Mouse (Mus musculus): ENCODE data around the gene Aldh2.
"Not testable (repeated sequence)": the region's sequence is repeated elsewhere in the genome, so short reads cannot be mapped to it uniquely, and the experiment has no call there.

The Aldh2 gene

DNA sequence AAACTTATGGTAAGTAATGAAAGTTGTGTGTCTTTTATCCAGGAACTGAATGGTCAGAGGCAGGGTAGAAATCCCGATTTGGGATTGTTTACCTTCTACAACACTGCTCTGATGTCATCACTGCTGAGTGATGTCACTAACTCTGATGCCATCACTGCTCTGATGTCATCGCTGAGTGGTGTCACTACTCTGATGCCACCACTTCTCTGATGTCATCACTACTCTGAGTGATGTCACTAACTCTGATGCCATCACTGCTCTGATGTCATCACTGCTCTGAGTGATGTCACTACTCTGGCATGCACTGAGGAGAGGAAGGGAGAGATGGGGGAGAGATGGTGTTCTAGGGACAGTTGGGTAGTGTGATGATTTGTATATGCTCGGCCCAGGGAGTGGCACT lies 31.2 kb downstream of the Aldh2 start:
- no peak for DNase-seq (ENCODE audit: low read depth in 2 of 2, low spot score in 2 of 2)

GRCm38 (mm10) chr5:121549196-121549595 lies 44.4 kb downstream of the Aldh2 start:
- no peak for DNase-seq (ENCODE audit: low read depth in 2 of 2, low spot score in 2 of 2)

GRCm38 (mm10) chr5:121547084-121547483 lies 46.5 kb downstream of the Aldh2 start:
- DNase-seq (ENCODE audit: low read depth in 2 of 2, low spot score in 2 of 2): no peak

- DNase-seq (ENCODE audit: low read depth in 2 of 2, low spot score in 2 of 2): peak; percentile 14 to 30
Measured at GRCm38 (mm10) chr5:121546530-121546895, 47.1 kb downstream of the Aldh2 start.

DNA sequence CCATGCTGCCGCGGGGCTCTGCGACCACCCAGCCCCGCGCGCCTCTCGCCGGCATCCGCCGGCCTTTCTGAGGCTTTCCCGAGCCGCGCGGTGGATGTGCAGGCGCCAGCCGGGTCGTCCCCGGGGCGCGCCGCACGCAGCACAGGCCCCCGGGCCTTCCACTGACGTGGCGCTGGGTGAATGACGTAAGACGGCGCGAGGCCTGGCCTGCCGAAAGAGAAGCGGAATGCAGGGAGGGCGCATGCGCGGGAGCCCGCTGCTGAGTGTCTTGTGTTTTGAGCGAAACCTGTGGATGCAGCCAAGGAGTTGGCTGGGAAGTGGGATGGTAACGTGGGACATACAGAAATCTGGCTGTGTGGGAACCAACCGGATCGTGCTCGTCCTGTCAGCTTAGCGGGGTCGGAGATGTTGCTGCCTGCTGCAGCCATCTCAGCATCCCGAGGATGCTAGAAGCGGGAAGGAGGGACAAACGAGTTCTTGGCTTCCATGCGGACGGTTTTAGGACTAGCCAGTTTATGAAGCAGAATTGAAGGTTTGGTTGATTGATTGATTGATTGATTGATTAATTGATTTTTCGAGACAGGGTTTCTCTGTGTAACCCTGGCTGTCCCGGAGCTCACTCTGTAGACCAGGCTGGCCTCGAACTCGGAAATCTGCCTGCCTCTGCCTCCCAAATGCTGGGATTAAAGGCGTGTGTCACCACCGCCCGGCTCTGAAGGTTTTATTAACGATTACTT lies 47.7 kb downstream of the Aldh2 start, which contains the start of gene Mapkapk5:
Gene Mapkapk5 (minus strand): TSS at position 113 of the 737 bp plus-strand sequence.
- DNase-seq (ENCODE audit: low read depth in 2 of 2, low spot score in 2 of 2): peak; percentile 96 to 98

DNA sequence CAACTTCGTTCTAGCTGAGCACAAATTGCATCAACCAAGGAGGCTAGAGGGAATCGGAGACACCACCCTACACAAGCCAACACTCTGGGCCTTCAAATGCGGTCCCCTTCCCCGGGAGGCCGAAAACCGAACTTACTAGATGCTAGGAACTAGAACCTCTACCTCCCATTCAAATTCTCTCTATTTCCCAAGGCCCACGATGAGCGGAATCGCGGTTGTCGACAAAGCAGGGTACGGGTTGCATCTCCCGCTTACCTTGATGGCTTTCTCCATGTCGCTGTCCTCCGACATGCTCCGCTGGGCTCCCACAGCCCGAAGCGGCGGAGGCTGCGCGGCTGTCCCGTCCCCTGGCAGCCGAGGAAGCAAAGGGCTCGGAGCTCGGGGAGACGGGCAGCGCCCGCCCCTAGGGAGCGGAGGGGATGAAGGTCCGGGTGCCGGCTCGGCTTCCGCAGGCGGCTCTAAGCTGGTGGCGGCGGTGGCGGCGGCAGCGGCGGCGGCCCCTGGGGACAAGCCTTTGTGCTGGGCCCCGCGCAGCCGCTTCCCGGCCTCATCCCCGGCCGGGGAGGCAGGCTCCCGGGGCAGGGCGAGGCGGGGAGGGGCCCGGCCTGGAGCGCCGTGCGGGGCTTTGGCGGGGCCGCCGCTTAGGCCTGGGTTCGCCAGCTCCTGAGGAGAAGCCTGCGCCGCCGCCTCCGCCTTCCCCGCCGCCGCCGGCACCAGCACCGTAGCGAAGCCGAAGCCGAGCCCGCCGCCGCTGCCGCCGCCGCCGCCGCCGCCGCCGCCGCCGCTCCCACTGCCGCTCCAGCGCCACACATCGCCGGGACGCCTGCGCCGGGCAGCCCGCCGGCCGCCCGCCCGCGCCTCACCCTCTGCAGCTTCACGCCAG lies 48.5 kb downstream of the Aldh2 start, which contains the start of the genes Adam1a and Gm42878:
Gene Adam1a (minus strand): TSS at position 573 of the 883 bp plus-strand sequence.
Gene Gm42878 (minus strand): TSS at position 573 of the 883 bp plus-strand sequence.
- peak; percentile 44 to 45 for DNase-seq (ENCODE audit: low read depth in 2 of 2, low spot score in 2 of 2)

DNA sequence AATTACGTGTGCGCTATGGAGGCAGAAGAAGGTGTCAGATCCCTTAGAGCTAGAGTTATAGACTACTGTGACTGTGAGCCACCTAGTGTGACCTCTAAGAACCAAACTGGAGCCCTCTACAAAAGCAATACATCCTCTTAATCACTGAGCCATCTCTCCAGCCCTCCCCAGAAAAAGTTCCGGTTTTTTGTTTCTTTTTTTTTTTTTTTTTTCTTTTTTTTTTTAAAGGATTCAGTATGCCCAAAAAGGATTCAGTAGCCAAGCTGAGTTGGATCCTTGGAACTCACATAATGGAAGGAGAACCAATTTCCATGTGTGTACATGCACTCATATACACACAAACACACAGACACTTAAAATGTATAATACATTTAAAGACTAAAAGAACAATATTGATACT lies 50.3 kb downstream of the Aldh2 start:
- DNase-seq (ENCODE audit: low read depth in 2 of 2, low spot score in 2 of 2): no peak

DNA sequence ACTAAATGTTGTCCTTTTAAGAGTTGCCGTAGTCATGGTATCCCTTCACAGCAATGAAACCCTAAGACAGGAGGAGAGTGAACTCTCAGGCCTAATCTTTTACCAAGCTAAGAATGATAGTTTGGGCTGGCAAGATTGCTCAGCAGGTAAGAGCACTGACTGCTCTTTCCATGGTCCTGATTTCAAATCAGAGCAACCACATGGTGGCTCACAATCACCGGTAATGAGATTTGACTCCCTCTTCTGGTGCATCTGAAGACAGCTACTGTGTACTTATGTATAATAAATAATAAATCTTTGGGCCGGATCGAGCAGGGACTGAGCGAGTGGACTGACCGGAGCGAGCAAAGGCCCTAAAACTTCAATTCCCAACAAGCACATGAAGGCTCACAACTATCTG lies 52.4 kb downstream of the Aldh2 start:
- no peak for DNase-seq (ENCODE audit: low read depth in 2 of 2, low spot score in 2 of 2)

DNA sequence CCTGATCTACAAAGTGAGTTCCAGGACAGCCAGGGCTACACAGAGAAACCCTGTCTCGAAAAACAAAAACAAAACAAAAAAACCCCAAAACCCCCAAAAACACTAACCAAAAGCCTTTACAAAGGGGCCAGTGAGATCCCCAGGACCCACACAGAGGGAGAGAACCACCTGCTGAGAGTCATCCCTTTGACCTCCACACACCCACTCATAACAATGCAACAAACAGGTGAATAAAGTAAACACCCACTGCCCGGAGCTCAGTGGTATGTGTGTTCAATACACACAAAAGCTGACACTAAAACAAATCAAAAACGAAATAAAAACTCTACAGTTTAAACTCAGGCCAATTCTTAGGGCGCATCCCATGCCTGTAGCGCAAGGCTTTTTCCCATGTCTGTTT lies 53.6 kb downstream of the Aldh2 start:
- no peak for DNase-seq (ENCODE audit: low read depth in 2 of 2, low spot score in 2 of 2)

GRCm38 (mm10) chr5:121537588-121537987 lies 56.0 kb downstream of the Aldh2 start:
- DNase-seq (ENCODE audit: low read depth in 2 of 2, low spot score in 2 of 2): no peak

GRCm38 (mm10) chr5:121536921-121537555 lies 56.6 kb downstream of the Aldh2 start:
- no peak for DNase-seq (ENCODE audit: low read depth in 2 of 2, low spot score in 2 of 2)

DNA sequence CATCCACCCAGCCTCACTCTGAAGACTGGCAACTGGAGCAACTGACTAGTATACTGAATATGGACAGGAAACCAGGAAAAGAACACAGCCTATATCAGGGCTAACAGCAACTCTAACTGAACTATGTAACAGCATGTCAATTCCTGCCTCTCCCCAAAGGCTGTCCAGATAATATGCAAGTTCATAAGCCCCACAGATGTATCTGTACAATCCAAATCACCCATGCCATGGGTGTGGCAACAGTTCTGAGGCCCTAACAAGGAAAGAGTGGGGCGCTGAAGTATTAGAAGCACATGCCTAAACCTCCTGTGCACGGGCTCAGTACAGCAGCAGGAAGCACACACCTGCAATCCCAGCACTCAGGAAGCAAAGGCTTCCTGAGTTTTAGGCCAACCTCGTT lies 58.5 kb downstream of the Aldh2 start:
- no peak for DNase-seq (ENCODE audit: low read depth in 2 of 2, low spot score in 2 of 2)

DNA sequence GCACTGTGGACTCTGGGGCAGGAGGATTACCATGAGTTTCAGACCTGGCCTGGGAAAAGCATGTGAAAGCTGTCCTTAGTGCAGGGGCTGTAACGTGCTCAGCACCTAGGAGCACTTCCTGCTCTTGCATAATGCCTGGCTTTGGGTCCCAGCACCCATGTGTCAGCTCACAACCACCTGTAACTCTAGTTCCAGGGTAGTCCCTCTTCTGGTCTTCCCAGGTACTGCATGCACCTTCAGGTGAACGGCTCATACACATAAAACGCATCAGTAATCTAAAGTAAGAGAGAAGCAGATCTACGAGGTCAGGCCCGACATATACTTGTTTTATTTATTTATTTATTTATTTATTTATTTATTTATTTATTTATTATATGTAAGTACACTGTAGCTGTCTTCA lies 59.1 kb downstream of the Aldh2 start:
- DNase-seq (ENCODE audit: low read depth in 2 of 2, low spot score in 2 of 2): peak in 1 of 2 experiments; percentile 31

GRCm38 (mm10) chr5:121526961-121527360 lies 66.7 kb downstream of the Aldh2 start:
- DNase-seq (ENCODE audit: low read depth in 2 of 2, low spot score in 2 of 2): no peak

- DNase-seq (ENCODE audit: low read depth in 2 of 2, low spot score in 2 of 2): no peak
Measured at GRCm38 (mm10) chr5:121526526-121526925, 67.1 kb downstream of the Aldh2 start.

DNA sequence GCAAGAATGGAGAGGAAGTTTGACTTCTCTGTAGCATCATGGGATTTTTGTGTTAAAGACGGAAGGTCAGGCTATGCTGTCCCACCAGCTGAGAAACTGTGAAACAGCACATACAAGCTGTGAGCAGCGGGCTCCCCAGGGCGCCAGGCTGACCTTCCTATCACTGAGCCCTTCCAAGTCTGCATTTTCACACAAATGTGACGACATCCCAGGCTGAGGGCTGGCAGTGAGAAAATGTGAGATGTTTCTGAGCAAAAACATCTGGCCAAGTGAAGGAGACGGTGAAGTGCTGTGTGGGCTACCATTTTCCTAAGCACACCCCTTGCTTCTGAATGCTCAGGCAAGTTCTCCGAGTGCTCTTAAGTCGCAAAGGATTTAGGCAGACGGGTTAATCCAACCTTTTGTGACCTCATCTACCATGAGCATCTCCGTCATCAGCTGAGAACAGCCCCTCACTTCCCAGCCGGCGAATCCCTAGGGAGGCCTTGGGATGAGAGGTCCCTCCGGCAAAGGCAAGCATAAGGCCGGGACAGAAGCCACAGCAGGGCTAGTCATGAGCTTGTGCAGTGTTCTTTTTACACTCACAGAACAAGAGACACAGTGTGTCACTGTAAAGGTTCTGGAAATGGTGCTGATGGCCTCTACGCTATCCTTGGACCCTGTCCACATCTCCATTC lies 67.7 kb downstream of the Aldh2 start:
- DNase-seq (ENCODE audit: low read depth in 2 of 2, low spot score in 2 of 2): no peak

DNA sequence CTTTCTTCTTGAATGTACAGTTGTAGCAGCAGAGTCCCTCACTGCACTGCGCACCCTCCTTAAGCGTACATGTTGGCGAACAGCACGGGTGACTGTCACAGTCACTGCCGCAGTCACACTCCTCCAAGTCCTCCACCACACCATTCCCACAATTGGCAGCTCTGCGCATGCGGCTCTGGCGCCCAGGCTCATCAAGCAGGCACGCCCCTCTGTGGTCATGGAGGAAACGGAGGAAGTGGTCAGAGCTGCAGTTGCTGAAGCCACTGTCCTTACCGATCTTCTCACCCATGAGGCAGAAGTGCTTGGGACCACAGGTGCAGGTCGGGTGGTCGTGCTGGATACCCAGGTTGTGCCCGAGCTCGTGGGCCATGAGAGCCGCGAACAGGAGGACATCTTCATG lies 73.9 kb downstream of the Aldh2 start:
- DNase-seq (ENCODE audit: low read depth in 2 of 2, low spot score in 2 of 2): not testable (repeated sequence)

- no peak for DNase-seq (ENCODE audit: low read depth in 2 of 2, low spot score in 2 of 2)
Measured at GRCm38 (mm10) chr5:121518983-121519382, 74.6 kb downstream of the Aldh2 start.

Data from CD8-positive naive resting alpha-beta T cell, adult 2 months (primary cell).